Mouse (Mus musculus) MEL (cell line): Measurements from ENCODE around the gene Inpp4b. TPM values are rescaled to one million over a fixed set of nuclear protein-coding genes. Genes with fewer than 3 reads are reported as not detected.
"Not testable (repeated sequence)": the region's sequence is repeated elsewhere in the genome, so short reads cannot be mapped to it uniquely, and the experiment has no call there.

Experiments used
- DNase-seq: peaks from one replicate; pipeline ENCODE4 v3.0.0; 2011; ENCODE audit warnings: low read depth, low spot score
- H3K27ac ChIP-seq: 2 replicates; pipeline ENCODE4 v1.5.1; 2012; ENCODE audit warnings: low read depth, mild to moderate bottlenecking, control low read depth, low read length, moderate library complexity; ENCODE audit not compliant: control insufficient read depth
- H3K27me3 ChIP-seq, 2 experiments: fragments of 150-350 bp in 1 of 2; sonication (generic) in 1 of 2; 2 replicates each; pipeline ENCODE4 v1.6.1; 2012; ENCODE audit warnings: low read length in 2 of 2, mild to moderate bottlenecking in 2 of 2, improper control_type of control experiment in 1 of 2, moderate library complexity in 1 of 2; ENCODE audit not compliant: insufficient read depth in 2 of 2, control insufficient read depth in 1 of 2
- H3K36me3 ChIP-seq, 2 experiments: 2 replicates each; pipeline ENCODE4 v1.6.1; 2012 to 2014; ENCODE audit warnings: low read length in 2 of 2, improper control_type of control experiment in 1 of 2, inconsistent platforms in 1 of 2, mild to moderate bottlenecking in 1 of 2; ENCODE audit not compliant: insufficient read depth in 2 of 2, control insufficient read depth in 1 of 2
- H3K4me1 ChIP-seq, 2 experiments: fragments of 150-350 bp in 1 of 2; sonication (generic) in 1 of 2; 2 replicates each; pipeline ENCODE4 v1.6.1; 2012; ENCODE audit warnings: low read length in 2 of 2, improper control_type of control experiment in 1 of 2, mild to moderate bottlenecking in 1 of 2; ENCODE audit not compliant: insufficient read depth in 2 of 2, control insufficient read depth in 1 of 2
- H3K4me3 ChIP-seq, 2 experiments: fragments of 150-350 bp in 1 of 2; sonication (generic) in 1 of 2; 2 replicates each; pipeline ENCODE4 v1.5.1; 2012; ENCODE audit warnings: low read depth in 2 of 2, low read length in 2 of 2, mild to moderate bottlenecking in 2 of 2, moderate library complexity in 2 of 2, control low read depth in 1 of 2, improper control_type of control experiment in 1 of 2; ENCODE audit not compliant: control insufficient read depth in 1 of 2, insufficient read depth in 1 of 2
- H3K79me2 ChIP-seq: 2 replicates; pipeline ENCODE4 v1.6.1; 2012; ENCODE audit warnings: mild to moderate bottlenecking, low read length, moderate library complexity; ENCODE audit not compliant: control insufficient read depth, poor library complexity, insufficient read depth
- H3K9ac ChIP-seq: 2 replicates; pipeline ENCODE4 v1.6.1; 2012; ENCODE audit warnings: low read depth, mild to moderate bottlenecking, control low read depth, low read length, moderate library complexity; ENCODE audit not compliant: control insufficient read depth, poor library complexity, severe bottlenecking
- H3K9me3 ChIP-seq: fragments of 150-350 bp; sonication (generic); replicated peaks from 2 replicates; pipeline ENCODE4 v1.6.1; 2012; ENCODE audit warnings: mild to moderate bottlenecking, low read length, improper control_type of control experiment, moderate library complexity; ENCODE audit not compliant: insufficient read depth
- BHLHE40 ChIP-seq: IDR thresholded peaks from 2 replicates; pipeline ENCODE4 v1.6.1; 2012; ENCODE audit warnings: low read depth, mild to moderate bottlenecking, inconsistent platforms, low read length, improper control_type of control experiment, borderline replicate concordance
- CHD1 ChIP-seq: IDR thresholded peaks from 2 replicates; pipeline ENCODE4 v1.6.1; 2012; ENCODE audit warnings: low read depth, mild to moderate bottlenecking, inconsistent platforms, low read length, improper control_type of control experiment
- CTCF ChIP-seq, 3 experiments: IDR thresholded peaks in 2 of 3; conservative IDR thresholded peaks in 1 of 3; 2 replicates each; pipeline ENCODE4 v1.5.1; 2011 to 2012; ENCODE audit warnings: low read length in 3 of 3, low read depth in 2 of 3, mild to moderate bottlenecking in 2 of 3, improper control_type of control experiment in 1 of 3, inconsistent platforms in 1 of 3, mixed read lengths in 1 of 3, moderate library complexity in 1 of 3; ENCODE audit not compliant: control insufficient read depth in 1 of 3, insufficient read depth in 1 of 3, poor library complexity in 1 of 3, severe bottlenecking in 1 of 3
- E2F4 ChIP-seq: IDR thresholded peaks from 2 replicates; pipeline ENCODE4 v1.6.1; 2011; ENCODE audit warnings: low read depth, low read length, improper control_type of control experiment, borderline replicate concordance
- ELF1 ChIP-seq: IDR thresholded peaks from 2 replicates; pipeline ENCODE4 v1.6.1; 2014; ENCODE audit warnings: low read depth, mild to moderate bottlenecking, inconsistent platforms, low read length, improper control_type of control experiment, moderate library complexity
- EP300 ChIP-seq, 2 experiments: IDR thresholded peaks; 2 replicates each; pipeline ENCODE4 v1.6.1; 2011; ENCODE audit warnings: improper control_type of control experiment in 2 of 2, low read length in 2 of 2, low read depth in 1 of 2, mild to moderate bottlenecking in 1 of 2
- ETS1 ChIP-seq: IDR thresholded peaks from 2 replicates; pipeline ENCODE4 v1.6.1; 2012; ENCODE audit warnings: low read depth, mild to moderate bottlenecking, inconsistent platforms, low read length, improper control_type of control experiment, moderate library complexity
- GATA1 ChIP-seq: IDR thresholded peaks from 2 replicates; pipeline ENCODE4 v1.6.1; 2011; ENCODE audit warnings: low read depth, low read length, improper control_type of control experiment
- HCFC1 ChIP-seq: IDR thresholded peaks from 2 replicates; pipeline ENCODE4 v1.6.1; 2012; ENCODE audit warnings: low read depth, mild to moderate bottlenecking, inconsistent platforms, low read length, improper control_type of control experiment, moderate library complexity
- KAT2A ChIP-seq: conservative IDR thresholded peaks from 2 replicates; pipeline ENCODE4 v1.6.1; 2012; ENCODE audit warnings: low read depth, low read length, improper control_type of control experiment, inconsistent platforms
- MAFK ChIP-seq: IDR thresholded peaks from 2 replicates; pipeline ENCODE4 v1.6.1; 2011; ENCODE audit warnings: low read depth, mild to moderate bottlenecking, low read length, improper control_type of control experiment, borderline replicate concordance
- MEF2A ChIP-seq: IDR thresholded peaks from 2 replicates; pipeline ENCODE4 v1.6.1; 2014; ENCODE audit warnings: low read depth, mild to moderate bottlenecking, inconsistent platforms, low read length, improper control_type of control experiment; ENCODE audit not compliant: poor library complexity, insufficient replicate concordance, severe bottlenecking; ENCODE audit errors: extremely low read depth
- MYB ChIP-seq: IDR thresholded peaks from 2 replicates; pipeline ENCODE4 v1.6.1; 2011; ENCODE audit warnings: mild to moderate bottlenecking, low read depth, low read length, improper control_type of control experiment
- POLR2A ChIP-seq, 2 experiments: IDR thresholded peaks; 2 replicates each; pipeline ENCODE4 v1.6.1; 2011 to 2012; ENCODE audit warnings: low read length in 2 of 2, mild to moderate bottlenecking in 2 of 2, control low read depth in 1 of 2, improper control_type of control experiment in 1 of 2, low read depth in 1 of 2, moderate library complexity in 1 of 2; ENCODE audit not compliant: control insufficient read depth in 1 of 2, insufficient read depth in 1 of 2, poor library complexity in 1 of 2
- POLR2AphosphoS5 ChIP-seq: IDR thresholded peaks from 2 replicates; pipeline ENCODE4 v1.6.1; 2012; ENCODE audit warnings: low read depth, borderline replicate concordance, mild to moderate bottlenecking, inconsistent platforms, low read length, moderate library complexity, mixed read lengths
- RAD21 ChIP-seq: IDR thresholded peaks from 2 replicates; pipeline ENCODE4 v1.6.1; 2011; ENCODE audit warnings: mild to moderate bottlenecking, low read depth, low read length, improper control_type of control experiment
- RCOR1 ChIP-seq: IDR thresholded peaks from 2 replicates; pipeline ENCODE4 v1.6.1; 2012; ENCODE audit warnings: low read depth, mild to moderate bottlenecking, inconsistent platforms, low read length, improper control_type of control experiment
- SMC3 ChIP-seq: IDR thresholded peaks from 2 replicates; pipeline ENCODE4 v1.6.1; 2011; ENCODE audit warnings: low read depth, low read length, improper control_type of control experiment
- TAL1 ChIP-seq: IDR thresholded peaks from 2 replicates; pipeline ENCODE4 v1.6.1; 2012; ENCODE audit warnings: mild to moderate bottlenecking, inconsistent platforms, low read length, moderate library complexity, mixed read lengths
- TBP ChIP-seq: IDR thresholded peaks from 2 replicates; pipeline ENCODE4 v1.8.0; 2011; ENCODE audit warnings: low read depth, low read length, improper control_type of control experiment
- TCF12 ChIP-seq: IDR thresholded peaks from 2 replicates; pipeline ENCODE4 v1.6.1; 2014; ENCODE audit warnings: low read depth, mild to moderate bottlenecking, inconsistent platforms, low read length, improper control_type of control experiment, moderate library complexity
- USF1 ChIP-seq: IDR thresholded peaks from 2 replicates; pipeline ENCODE4 v1.6.1; 2014; ENCODE audit warnings: low read depth, mild to moderate bottlenecking, inconsistent platforms, low read length, improper control_type of control experiment, moderate library complexity
- ZC3H11A ChIP-seq: IDR thresholded peaks from 2 replicates; pipeline ENCODE4 v1.6.1; 2012; ENCODE audit warnings: low read depth, mild to moderate bottlenecking, inconsistent platforms, low read length, improper control_type of control experiment
- ZKSCAN1 ChIP-seq: IDR thresholded peaks from 2 replicates; pipeline ENCODE4 v1.6.1; 2012; ENCODE audit warnings: low read depth, mild to moderate bottlenecking, inconsistent platforms, low read length, improper control_type of control experiment, moderate library complexity
- ZMIZ1 ChIP-seq: IDR thresholded peaks from 2 replicates; pipeline ENCODE4 v1.6.1; 2012; ENCODE audit warnings: low read depth, mild to moderate bottlenecking, inconsistent platforms, low read length, improper control_type of control experiment, moderate library complexity
- ZNF384 ChIP-seq: IDR thresholded peaks from 2 replicates; pipeline ENCODE4 v1.6.1; 2012; ENCODE audit warnings: low read depth, mild to moderate bottlenecking, inconsistent platforms, low read length, improper control_type of control experiment
- polyA plus RNA-seq, 2 experiments: library from polyadenylated mRNA; stranded (reverse) in 1 of 2; unstranded in 1 of 2; fragments of >175 nt in 1 of 2; fragments of >200 nt in 1 of 2; gene quantifications; 2 replicates each; pipeline versions ENCODE4 v1.2.1 to v1.2.4; 2012; ENCODE audit warnings: low replicate concordance in 2 of 2, low read depth in 1 of 2; ENCODE audit not compliant: insufficient read length in 2 of 2, insufficient read depth in 1 of 2, missing spikeins in 1 of 2
- total RNA-seq: library from RNA; depleted of rRNA; stranded (reverse); fragments of 300-350 nt; gene quantifications from 2 replicates; pipeline ENCODE4 v1.2.3, GENCODE M21; 2012

The Inpp4b gene
- total and polyA plus RNA-seq, 3 experiments = 12.3 to 26.9 (median 13.6) TPM

- not testable (repeated sequence) for H3K27ac ChIP-seq, H3K79me2 ChIP-seq, H3K9me3 ChIP-seq, H3K4me3 ChIP-seq, H3K27me3 ChIP-seq, H3K9ac ChIP-seq
- H3K4me1 ChIP-seq = peaks cover 7 to 10% of the 10 kb centered on the region in 2 experiments; a peak in 3 of 4 replicates
- H3K36me3 ChIP-seq = peaks cover 0 to 15% of the 10 kb centered on the region in 2 experiments; a peak in 3 of 4 replicates
- DNase-seq = peak; percentile 68
- TF ChIP-seq GATA1 (peak; percentile 67; the same call in 1 of the 2 replicates), RCOR1 (peak; percentile 42; the same call in 1 of the 2 replicates), TCF12 (peak; percentile 56; the same call in 1 of the 2 replicates), ETS1 (peak; percentile 47; the same call in 1 of the 2 replicates), EP300 (IDR thresholded peaks at IDR 0.05; ENCODE audit: low read depth in 1 of 2, low read length in 2 of 2) (peak; percentile 58 to 70; a peak in 3 of 4 replicates)
Observed at GRCm38 (mm10) chr8:81809414-81809813, 467.1 kb downstream of the Inpp4b start.

- H3K9ac ChIP-seq = no peak overlapping the region
- no peak overlapping the region for H3K27ac ChIP-seq
- H3K36me3 ChIP-seq = peaks cover 0 to 15% of the 10 kb centered on the region in 2 experiments; a peak in 3 of 4 replicates
- H3K4me3 ChIP-seq = no peak overlapping the region
- TF ChIP-seq CHD1 (no peak), SMC3 (peak; percentile 28), ZC3H11A (no peak), TAL1 (no peak), KAT2A (no peak), ZMIZ1 (no peak), TBP (no peak), MEF2A (no peak), USF1 (no peak), CTCF (IDR thresholded peaks at IDR 0.05 in 2 of 3, conservative IDR thresholded peaks at IDR 0.05 in 1 of 3; ENCODE audit: control insufficient read depth in 1 of 3, insufficient read depth in 1 of 3, low read depth in 2 of 3, low read length in 3 of 3, poor library complexity in 1 of 3, severe bottlenecking in 1 of 3) (peak in 1 of 3 experiments; percentile 18; a peak in 2 of 6 replicates), TCF12 (no peak), ELF1 (no peak), ZNF384 (no peak), EP300 (IDR thresholded peaks at IDR 0.05; ENCODE audit: low read depth in 1 of 2, low read length in 2 of 2) (no peak), POLR2A (IDR thresholded peaks at IDR 0.05; ENCODE audit: control insufficient read depth in 1 of 2, insufficient read depth in 1 of 2, low read depth in 1 of 2, low read length in 2 of 2, poor library complexity in 1 of 2) (no peak), MYB (no peak), RAD21 (peak; percentile 39), ZKSCAN1 (no peak), HCFC1 (no peak), BHLHE40 (no peak), POLR2AphosphoS5 (no peak), MAFK (no peak), E2F4 (no peak)
- no peak for DNase-seq
- no peaks in the 10 kb centered on the region for H3K9me3 ChIP-seq
- peaks cover 7 to 10% of the 10 kb centered on the region in 2 experiments; a peak in 3 of 4 replicates for H3K4me1 ChIP-seq
- H3K79me2 ChIP-seq = peaks cover 2% of the 10 kb centered on the region; the same call in 1 of the 2 replicates
- H3K27me3 ChIP-seq = no peaks in the 10 kb centered on the region
Observed at GRCm38 (mm10) chr8:81812051-81812751, 469.8 kb downstream of the Inpp4b start.
